Mouse (Mus musculus) E14TG2a.4 (cell line): ENCODE results near the gene Myog.
A peak's percentile ranks its signal among the peaks of the same experiment; 100 is the strongest.
"Not testable (repeated sequence)": the region's sequence is repeated elsewhere in the genome, so short reads cannot be mapped to it uniquely, and the experiment has no call there.

Experiments
- H3K27me3 ChIP-seq: 2 replicates; pipeline ENCODE4 v1.6.1; 2014; ENCODE audit warnings: low read length, control low read depth; ENCODE audit not compliant: insufficient read depth
- H3K36me3 ChIP-seq: 2 replicates; pipeline ENCODE4 v1.6.1; 2014; ENCODE audit warnings: low read length, control low read depth; ENCODE audit not compliant: insufficient read depth
- H3K4me1 ChIP-seq: replicated peaks from 2 replicates; pipeline ENCODE4 v1.6.1; 2014; ENCODE audit warnings: low read depth, low read length, control low read depth
- H3K4me3 ChIP-seq: replicated peaks from 2 replicates; pipeline ENCODE4 v1.5.1; 2014; ENCODE audit warnings: mild to moderate bottlenecking, low read length
- H3K9me3 ChIP-seq: 2 replicates; pipeline ENCODE4 v1.6.1; 2014; ENCODE audit warnings: low read length, control low read depth
- CTCF ChIP-seq: conservative IDR thresholded peaks from 2 replicates; pipeline ENCODE4 v1.5.1; 2014; ENCODE audit warnings: low read length
- NANOG ChIP-seq: IDR thresholded peaks from 2 replicates; pipeline ENCODE4 v1.6.1; 2014; ENCODE audit warnings: borderline replicate concordance, low read length, mixed read lengths
- POU5F1 ChIP-seq: IDR thresholded peaks from 2 replicates; pipeline ENCODE4 v1.6.1; 2014; ENCODE audit warnings: low read length, borderline replicate concordance

The Myog gene

DNA sequence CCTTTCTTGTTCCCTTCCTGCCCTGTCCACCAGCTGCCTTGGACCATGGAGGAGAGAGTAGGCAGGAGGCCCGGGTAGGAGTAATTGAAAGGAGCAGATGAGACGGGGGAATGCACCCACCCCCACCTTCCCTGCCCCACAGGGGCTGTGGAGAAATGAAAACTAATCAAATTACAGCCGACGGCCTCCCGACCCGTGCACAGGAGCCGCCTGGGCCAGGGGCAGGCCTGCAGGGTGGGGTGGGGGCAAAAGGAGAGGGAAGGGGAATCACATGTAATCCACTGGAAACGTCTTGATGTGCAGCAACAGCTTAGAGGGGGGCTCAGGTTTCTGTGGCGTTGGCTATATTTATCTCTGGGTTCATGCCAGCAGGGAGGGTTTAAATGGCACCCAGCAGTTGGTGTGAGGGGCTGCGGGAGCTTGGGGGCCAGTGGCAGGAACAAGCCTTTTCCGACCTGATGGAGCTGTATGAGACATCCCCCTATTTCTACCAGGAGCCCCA lies at the start of gene Myog:
Gene Myog, plus strand, starts transcription at position 392 of the 502 bp plus-strand sequence.
- Histone ChIP-seq H3K4me1 (peaks cover 50% of the 10 kb centered on the region), H3K9me3 (no peaks in the 10 kb centered on the region), H3K4me3 (peak within 1 kb of the TSS; percentile 51), H3K36me3 (no peaks in the 10 kb centered on the region), H3K27me3 (peaks cover 23% of the 10 kb centered on the region)
- TF ChIP-seq CTCF (no peak), NANOG (no peak), POU5F1 (no peak)

GRCm38 (mm10) chr1:134240701-134241100 lies 49.1 kb upstream of the Myog start:
- Histone ChIP-seq H3K4me3 (no peak overlapping the region), H3K27me3 (peaks cover 92% of the 10 kb centered on the region), H3K36me3 (no peaks in the 10 kb centered on the region), H3K9me3 (no peaks in the 10 kb centered on the region), H3K4me1 (peaks cover 35% of the 10 kb centered on the region)
- TF ChIP-seq POU5F1, result no peak
- TF ChIP-seq NANOG, result no peak
- TF ChIP-seq CTCF, result no peak

- Histone ChIP-seq H3K27me3 (peaks cover 88% of the 10 kb centered on the region), H3K4me1 (peaks cover 29% of the 10 kb centered on the region), H3K4me3 (no peak overlapping the region), H3K9me3 (no peaks in the 10 kb centered on the region), H3K36me3 (no peaks in the 10 kb centered on the region)
- no peak for TF ChIP-seq CTCF
- TF ChIP-seq NANOG, result no peak
- no peak for TF ChIP-seq POU5F1
Measured at GRCm38 (mm10) chr1:134241298-134241697, 48.5 kb upstream of the Myog start.

GRCm38 (mm10) chr1:134242286-134242685 lies 47.5 kb upstream of the Myog start:
- TF ChIP-seq CTCF (no peak), NANOG (no peak), POU5F1 (no peak)
- H3K27me3 ChIP-seq, result peaks cover 85% of the 10 kb centered on the region
- no peaks in the 10 kb centered on the region for H3K36me3 ChIP-seq
- no peaks in the 10 kb centered on the region for H3K9me3 ChIP-seq
- H3K4me1 ChIP-seq, result peaks cover 28% of the 10 kb centered on the region
- H3K4me3 ChIP-seq, result no peak overlapping the region

- H3K4me1 ChIP-seq, result peaks cover 28% of the 10 kb centered on the region
- H3K9me3 ChIP-seq, result no peaks in the 10 kb centered on the region
- no peak overlapping the region for H3K4me3 ChIP-seq
- peaks cover 75% of the 10 kb centered on the region for H3K27me3 ChIP-seq
- H3K36me3 ChIP-seq, result no peaks in the 10 kb centered on the region
- TF ChIP-seq NANOG (no peak), POU5F1 (no peak), CTCF (no peak)
Measured at GRCm38 (mm10) chr1:134243505-134243904, 46.3 kb upstream of the Myog start.

- Histone ChIP-seq H3K27me3 (peaks cover 68% of the 10 kb centered on the region), H3K4me1 (peaks cover 22% of the 10 kb centered on the region), H3K9me3 (no peaks in the 10 kb centered on the region), H3K4me3 (0 out of 2 replicates have a peak overlapping the region, but pooled peaks have one; percentile 5), H3K36me3 (no peaks in the 10 kb centered on the region)
- no peak for TF ChIP-seq POU5F1
- no peak for TF ChIP-seq NANOG
- TF ChIP-seq CTCF, result peak; percentile 80
Measured at GRCm38 (mm10) chr1:134243948-134244914, 45.6 kb upstream of the Myog start.

- Histone ChIP-seq H3K36me3 (no peaks in the 10 kb centered on the region), H3K4me3 (peak overlapping the region; percentile 39; the same call in 1 of the 2 replicates), H3K27me3 (peaks cover 60% of the 10 kb centered on the region), H3K9me3 (no peaks in the 10 kb centered on the region), H3K4me1 (peaks cover 22% of the 10 kb centered on the region)
- no peak for TF ChIP-seq NANOG
- no peak for TF ChIP-seq POU5F1
- TF ChIP-seq CTCF, result no peak
Measured at GRCm38 (mm10) chr1:134245004-134245717, 44.6 kb upstream of the Myog start.

GRCm38 (mm10) chr1:134246590-134246989 lies 43.2 kb upstream of the Myog start:
- TF ChIP-seq NANOG (no peak), CTCF (no peak), POU5F1 (no peak)
- H3K36me3 ChIP-seq, result no peaks in the 10 kb centered on the region

GRCm38 (mm10) chr1:134249681-134250080 lies 40.1 kb upstream of the Myog start:
- H3K27me3 ChIP-seq, result peaks cover 18% of the 10 kb centered on the region
- H3K9me3 ChIP-seq, H3K36me3 ChIP-seq, H3K4me1 ChIP-seq, H3K4me3 ChIP-seq: not testable (repeated sequence)

More at GRCm38 (mm10) chr1:134246590-134246989, 43.2 kb upstream of the Myog start:
- Histone ChIP-seq H3K4me1 (peaks cover 22% of the 10 kb centered on the region), H3K27me3 (peaks cover 45% of the 10 kb centered on the region), H3K9me3 (no peaks in the 10 kb centered on the region), H3K4me3 (no peak overlapping the region)
